Mouse (Mus musculus) gastrocnemius, postnatal 25 days (tissue): ENCODE data around the gene Wdfy3. TPM values are rescaled to one million over a fixed set of nuclear protein-coding genes. Genes with fewer than 3 reads are reported as not detected.

Experiments used
- DNase-seq: peaks from one replicate; pipeline ENCODE4 v3.0.0; 2022
- total RNA-seq, 2 experiments: library from RNA; stranded (reverse); gene quantifications; 1 replicate in 1 of 2; 2 replicates in 1 of 2; pipeline ENCODE4 v1.2.3; 2021

Gene Wdfy3
- total RNA-seq, 2 experiments from 2014 or later, result 19.3 to 20.2 TPM

DNA sequence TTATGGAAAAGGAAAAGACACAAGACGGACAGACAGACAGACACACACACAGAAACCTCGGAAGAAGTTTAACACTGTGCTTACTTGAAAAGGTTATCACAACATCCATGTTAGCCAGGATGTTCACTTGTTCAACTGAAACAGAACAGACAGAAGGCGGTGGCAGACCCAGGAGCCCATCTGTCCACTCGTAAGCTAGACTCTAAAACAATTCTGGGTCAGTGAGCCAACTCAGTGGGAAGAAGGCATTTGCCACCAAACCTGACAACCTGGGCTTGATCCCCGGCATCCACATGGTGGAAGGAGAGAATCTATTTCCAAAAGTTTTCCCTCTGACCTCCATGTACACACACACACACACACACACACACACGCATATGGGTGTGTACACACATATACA, 237.7 kb downstream of the Wdfy3 start:
- DNase-seq, result no peak

DNA sequence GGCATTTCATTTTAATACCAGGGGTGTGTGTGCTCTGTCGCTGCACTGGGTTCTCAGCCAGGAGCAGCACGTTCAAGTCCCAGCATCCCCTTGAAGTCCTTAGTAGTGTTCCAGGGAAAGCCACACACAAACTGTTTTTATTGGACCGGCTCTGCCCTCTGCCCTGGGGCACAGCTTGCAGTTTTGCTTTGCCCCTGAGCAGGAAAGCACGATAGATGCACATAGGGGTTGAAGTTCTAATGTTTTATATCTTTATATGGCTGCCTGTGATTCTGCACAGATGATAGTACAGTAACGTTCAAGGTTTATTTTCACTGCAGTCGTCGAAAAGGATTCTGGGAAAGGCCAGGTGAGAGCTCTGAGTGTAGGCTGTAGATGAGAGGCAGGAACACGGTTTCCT, 239.5 kb downstream of the Wdfy3 start:
- DNase-seq, result no peak

DNA sequence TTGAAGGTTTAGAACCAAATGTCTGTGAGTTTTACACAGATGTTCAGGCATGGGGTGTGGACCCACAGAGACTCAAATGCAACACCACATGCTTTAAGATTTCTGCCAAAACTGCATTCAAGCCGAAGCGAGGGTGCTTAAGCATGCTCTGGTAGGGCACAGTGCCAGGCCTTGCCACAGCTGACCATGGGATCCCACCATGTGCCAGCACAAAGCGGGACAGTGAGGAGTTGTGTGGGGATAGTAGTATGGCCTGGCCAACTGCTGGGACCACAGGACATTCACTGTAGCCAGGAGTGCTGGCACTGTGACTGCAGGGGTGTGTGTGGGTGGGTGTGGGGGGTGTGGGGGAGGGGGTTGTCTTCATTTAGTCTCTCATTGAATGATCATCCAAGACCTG, 240.8 kb downstream of the Wdfy3 start:
- no peak for DNase-seq

DNA sequence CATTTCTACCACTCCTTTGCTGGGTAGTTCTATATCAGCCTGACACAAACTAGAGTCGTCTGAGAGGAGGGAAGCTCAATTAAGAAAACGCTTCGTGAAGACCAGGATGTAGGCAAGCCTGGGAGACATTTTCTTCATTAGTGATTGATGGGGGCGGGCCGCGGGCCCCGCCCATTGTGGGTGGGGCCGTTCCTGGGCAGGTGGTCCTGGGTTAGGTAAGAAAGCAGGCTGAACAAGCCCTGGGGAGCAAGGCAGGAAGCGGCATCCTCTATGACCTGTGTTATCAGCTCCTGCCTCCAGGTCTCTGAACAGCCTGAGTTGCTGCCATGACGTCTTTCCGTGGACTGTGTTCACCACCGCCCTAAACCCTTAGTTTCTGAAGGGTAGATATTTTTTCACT, 242.2 kb downstream of the Wdfy3 start:
- no peak for DNase-seq

DNA sequence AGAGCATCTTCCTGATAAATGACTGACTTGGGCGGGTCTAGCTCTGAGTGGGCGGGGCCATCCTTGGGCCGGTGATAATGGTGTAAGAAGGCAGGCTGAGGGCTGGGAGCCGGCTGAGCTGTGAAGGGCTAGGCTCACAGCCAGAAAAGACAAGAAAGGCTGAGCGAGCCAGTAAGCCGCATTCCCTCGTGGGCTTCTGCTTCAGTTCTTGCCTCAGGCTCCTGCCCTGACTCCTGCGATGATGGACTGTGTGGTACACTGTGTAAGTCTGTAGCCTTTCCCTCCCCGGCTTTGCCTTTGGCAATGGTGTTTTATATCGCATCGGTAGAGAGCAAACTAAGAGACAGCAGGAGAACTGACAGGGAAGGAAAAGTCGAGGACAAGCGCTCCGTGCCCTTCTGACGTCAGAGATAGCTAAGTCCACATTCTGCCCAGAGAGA, 243.2 kb downstream of the Wdfy3 start:
- DNase-seq, result peak; percentile 18

DNA sequence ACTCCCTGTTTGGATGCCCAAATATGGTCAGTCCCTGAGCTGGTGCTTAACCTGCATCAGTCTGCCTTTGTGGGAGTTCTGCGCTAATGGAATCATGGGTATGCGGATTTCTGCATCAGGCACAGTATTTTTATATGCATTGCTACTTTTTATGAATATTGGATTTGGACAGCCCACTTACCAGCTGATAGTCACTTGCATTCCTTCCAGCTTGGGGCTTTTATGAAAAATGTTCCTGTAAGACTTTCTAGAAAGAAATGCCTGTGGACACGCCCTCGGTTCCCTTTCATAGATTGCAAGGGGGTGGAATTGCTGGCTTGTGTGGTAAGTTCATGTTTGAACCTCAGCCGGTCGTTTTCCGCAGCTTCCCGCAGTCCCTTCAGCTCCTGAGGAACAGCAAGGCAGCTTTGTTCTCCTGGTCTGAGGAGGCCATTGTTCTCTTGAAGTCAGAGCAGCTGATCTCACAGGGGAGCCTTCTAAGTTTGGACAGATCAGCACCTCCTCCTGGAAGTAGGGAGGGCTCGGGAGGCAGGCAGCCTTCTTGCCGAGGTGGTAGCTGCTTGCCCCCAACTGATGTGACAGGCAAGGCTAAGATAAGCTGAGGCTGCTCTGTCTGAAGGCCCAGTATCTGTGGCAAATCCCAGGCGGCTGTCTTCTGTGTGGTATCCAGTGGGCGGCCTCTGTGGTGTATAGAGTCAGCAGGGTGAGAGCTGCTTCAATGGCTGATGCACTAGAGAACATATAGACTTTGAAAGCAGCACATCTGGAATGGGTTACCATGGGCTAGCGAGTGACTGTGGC, 244.4 kb downstream of the Wdfy3 start:
- DNase-seq, result no peak

DNA sequence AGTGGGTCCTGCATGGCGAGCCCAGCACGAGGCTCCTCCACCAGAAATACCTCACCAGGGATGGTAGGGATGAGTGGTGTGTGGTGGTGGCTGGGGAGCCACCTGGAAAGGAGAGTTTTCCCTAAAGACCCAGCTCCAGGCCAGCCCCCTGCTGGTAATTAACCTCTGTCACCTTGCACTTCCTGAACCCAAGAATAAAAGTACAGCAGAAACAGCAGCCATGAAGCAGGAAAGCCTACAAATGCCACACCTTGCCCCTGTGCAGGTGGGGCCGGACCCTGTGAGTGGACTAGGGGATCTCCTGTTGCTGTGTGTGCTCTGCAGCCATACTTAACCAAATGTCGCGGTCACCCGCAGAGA, 247.4 kb downstream of the Wdfy3 start:
- DNase-seq, result no peak

DNA sequence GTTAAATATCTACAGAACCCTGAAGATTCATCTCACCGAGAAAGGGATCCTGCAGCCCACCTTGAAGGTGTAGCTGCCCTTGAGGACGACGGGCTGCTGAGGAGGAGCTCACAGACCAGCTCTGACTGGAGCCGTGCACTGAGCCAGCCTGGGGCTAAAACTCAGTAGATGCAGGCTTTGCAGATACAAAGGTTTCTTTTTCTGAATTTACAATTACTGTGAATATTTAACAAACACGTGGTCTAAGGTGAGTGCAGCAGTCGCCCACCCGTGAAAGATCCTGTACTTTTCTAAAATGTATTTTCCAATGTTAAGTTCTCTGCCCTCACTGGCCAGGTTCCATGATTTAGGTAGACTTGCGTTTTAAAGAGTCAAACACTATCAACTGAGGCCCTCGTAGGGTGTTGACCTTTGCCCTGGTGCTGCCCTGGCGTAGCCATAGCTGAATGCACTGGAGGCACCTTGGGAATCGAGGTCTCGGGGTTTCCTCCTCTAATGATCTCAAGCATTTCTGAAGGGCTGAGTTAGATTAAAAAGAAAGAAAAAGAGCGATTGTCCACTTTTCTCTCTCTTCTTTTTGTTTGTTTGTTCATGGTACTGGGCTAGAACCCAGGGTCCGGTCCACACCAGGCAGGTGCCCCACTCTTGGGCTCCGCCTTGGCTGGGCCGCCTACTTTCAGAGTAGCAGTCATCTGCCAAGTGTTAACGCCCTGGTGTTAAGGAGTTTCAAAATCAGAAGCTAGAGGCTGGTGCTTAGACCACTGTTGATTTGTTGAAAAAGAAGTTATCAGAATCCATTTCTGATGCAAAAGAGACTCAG, 248.0 kb downstream of the Wdfy3 start:
- DNase-seq, result no peak

DNA sequence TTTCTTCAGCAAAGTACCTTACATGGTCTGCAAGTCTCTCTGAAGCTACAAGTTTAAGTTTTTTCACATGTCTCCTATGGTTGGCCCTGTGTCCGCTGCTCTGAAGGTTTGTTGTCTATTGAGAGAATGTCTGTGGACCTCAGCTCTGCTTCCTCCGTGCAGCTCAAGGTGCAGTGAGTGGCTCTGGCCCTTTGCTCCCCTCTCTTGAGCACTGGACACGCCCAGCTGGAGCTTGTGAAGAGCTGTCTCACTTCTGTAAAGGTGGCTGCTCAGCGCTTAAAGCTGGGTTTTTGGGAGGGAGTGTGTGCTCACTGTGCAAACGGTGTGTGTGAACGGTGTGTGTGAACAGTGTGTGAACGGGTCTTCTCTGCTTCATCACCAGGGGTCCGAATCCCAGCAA, 248.7 kb downstream of the Wdfy3 start:
- no peak for DNase-seq

DNA sequence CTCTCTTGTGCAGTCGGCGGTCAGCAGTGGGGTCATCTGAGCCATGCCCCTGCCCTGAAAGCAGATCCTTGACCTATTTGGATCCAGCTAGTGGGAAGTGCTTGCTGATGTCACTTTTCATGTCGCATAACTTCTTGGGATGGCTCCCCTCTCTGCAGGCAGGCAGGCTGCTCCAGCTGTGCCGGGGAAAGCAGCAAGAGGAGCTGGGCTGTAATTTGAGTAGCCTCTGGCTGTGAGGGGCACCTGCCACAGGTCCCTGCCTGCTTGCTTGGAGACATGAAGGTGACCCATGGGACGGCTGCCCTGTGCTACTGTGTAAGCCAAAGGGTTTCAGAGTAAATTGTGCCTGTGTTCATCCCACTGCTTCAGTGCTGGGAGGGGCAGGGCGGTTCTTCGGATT, 249.9 kb downstream of the Wdfy3 start:
- peak; percentile 15 for DNase-seq

DNA sequence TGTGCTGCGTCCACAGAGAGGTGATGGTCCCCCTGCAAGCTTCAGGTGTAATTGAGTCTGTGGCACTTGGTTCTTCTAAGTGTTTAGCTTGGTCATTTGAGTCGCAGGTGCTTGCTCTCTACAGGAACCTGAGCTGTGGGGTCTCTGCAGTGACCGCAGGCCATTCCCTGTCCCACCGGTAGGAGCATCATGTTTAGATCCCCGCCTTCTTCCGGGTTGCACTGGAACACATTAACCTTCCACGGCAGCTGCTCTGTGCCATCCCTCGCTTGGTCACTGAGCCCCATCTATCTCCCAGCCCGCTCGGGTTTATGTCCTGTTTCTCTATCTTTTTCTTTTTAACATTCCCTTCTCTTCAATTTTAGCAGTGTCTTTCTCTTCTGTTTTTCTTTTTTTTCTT, 250.5 kb downstream of the Wdfy3 start:
- no peak for DNase-seq

DNA sequence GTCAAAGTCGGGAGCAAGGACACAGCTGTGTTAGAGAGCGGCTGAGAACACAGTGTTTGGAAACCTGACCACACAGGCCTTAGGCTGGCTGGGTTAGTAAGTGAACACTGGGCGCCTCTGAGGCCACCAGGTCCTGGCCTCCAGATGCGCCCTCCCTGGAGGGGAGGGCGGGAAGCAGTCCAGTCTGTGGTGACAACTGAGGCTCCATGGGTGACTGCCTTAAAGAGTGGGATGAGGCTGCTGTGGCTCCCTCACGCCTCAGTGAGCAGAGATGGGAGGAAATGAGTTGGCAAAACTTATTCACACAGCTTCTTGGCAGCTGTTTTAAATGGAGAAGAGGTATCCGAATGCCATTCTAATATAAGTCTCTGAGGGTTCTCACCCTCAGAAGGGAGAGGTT, 252.9 kb downstream of the Wdfy3 start:
- no peak for DNase-seq

DNA sequence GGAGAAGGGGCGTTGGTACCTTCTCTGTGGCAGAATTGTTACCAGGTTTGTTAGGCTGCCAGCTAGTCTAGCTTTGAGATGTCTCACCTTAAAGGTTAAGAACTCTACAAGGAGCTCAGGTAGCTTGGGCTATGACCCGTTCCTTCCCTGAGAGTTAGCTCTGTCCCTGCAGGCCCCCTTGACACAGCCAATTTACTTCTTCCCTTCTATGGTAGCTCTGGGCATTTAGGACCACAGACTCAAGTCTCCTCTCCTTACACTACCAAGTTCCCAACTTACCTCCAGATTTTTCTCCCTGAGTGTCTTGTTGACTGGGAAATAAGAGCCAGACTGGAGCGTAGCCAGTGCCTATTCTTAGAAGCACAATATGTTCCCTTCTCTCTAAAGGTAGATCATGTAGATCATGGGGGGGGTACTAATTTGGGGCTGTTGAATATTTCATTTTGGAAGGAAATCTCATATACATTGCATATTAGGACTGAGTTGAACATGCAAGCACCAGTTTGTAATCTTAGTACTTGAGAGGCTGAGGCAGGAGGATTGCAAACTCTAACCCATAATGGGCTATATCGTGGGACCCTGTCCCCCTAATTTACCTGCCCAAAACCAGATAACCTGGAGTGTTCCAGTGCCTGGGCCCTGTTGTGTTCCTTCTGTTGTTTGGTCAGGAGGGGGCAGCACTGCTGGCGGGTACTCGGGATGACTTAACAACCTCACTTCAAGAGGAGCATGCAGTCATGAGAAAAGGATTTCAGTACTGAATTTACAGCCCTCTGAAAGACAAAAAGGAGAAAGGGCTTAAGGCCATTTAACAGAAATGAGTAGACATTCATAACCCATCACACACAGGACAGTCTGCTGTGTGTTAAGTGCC, 258.2 kb downstream of the Wdfy3 start:
- no peak for DNase-seq

DNA sequence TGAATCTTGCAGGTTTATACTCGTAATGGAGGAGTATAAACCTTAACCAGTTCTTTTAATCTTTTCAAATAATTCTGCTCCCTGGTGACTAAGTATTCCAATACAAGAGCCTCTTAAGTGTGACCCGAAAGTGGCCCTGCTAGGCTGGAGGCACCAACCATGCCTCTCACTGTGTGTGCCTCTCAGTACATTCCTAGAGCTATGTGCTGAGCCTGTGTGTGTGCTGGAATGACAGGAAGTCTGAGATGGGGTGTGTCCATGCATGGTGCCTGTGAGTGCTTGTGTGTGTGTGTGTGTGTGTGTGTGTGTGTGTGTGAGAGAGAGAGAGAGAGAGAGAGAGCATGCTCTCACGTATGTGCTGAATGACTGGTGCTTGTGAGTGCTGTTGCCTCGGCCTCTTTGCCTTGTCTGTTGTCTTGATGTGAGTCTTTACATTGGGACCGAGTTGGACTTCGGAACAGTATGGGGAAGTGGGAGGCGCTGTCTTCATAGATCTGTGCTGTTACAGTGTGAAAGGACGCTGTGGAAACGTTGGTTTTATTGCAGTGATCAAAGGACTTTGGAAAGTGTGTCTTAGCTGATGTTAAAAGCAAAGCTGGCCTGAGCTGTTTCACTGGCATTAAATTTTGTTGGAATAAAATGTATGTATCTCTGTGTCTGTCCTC, 267.2 kb downstream of the Wdfy3 start:
- no peak for DNase-seq

DNA sequence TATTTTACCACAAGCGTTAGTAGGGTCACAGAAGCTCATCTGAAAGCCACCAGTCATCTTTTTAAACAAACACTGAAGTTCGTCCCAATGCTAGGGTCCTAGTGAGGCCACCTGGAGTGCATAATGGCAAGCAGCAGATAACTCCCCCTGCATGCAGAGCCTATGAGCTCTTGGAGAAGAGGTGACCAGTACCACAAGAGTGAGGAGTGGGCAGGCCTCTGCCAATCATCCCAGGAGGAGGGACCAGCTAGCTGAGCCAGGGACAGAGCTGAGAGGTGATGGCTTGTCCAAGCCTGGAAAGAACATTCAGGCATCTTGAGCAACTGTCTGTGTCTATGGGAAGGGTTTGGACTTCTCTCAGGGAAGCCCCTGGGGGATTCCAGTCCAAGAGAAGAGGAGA, 267.8 kb downstream of the Wdfy3 start:
- DNase-seq, result no peak

DNA sequence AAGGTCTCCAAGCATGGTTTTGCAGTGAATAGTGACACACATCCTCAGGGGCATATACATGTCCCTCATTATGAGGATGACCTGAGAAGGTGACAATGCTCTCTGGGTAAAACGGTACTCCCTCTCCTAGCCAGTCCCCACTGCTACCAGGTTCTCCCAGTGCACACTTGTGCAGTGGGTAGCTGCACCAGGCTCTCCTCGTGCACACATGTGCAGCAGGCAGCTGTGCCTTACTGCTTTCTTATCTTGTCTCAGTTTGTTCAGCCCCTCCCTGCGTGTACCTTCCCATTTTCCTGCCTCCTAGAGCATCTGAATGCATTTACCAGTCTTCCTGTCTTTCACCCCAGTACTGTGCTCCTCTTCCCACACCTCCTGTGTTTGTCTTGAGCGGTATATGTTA, 277.1 kb downstream of the Wdfy3 start:
- DNase-seq, result no peak

DNA sequence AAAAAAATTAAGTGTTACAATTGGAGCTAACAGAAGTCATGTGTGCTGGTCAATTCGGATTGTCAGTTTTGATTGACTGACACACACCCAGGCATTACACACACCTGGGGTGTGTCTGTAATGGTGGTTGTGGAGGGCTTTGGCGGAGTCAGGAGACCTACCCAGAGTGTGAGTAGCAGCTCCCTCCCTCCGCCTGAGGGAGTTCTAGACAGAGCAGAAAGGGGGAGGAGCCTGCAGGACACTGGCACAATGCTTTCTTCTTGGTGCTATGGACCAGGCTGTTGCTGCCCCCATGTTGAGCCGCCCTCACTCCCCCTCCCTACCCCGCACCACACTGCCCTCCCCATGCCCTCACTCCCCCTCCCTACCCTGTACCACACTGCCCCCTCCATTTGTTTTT, 279.2 kb downstream of the Wdfy3 start:
- DNase-seq, result no peak

DNA sequence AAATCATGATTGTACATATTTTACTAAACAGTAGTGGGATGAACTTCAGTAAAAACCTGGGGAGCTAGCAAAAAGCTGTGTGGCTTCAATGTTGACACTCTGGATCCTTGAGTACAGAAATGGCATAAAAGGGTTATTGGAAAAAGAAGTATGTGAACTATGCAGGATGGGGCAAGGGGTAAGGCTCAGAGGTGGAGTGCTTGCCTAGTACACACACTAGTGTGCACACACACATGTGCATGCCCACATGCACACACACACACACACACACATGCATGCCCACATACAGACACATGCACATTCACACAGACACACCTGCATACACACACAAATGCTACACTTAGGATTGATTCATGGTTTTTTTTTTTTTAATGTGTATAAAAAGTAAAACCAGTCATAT, 280.0 kb downstream of the Wdfy3 start:
- DNase-seq, result no peak

DNA sequence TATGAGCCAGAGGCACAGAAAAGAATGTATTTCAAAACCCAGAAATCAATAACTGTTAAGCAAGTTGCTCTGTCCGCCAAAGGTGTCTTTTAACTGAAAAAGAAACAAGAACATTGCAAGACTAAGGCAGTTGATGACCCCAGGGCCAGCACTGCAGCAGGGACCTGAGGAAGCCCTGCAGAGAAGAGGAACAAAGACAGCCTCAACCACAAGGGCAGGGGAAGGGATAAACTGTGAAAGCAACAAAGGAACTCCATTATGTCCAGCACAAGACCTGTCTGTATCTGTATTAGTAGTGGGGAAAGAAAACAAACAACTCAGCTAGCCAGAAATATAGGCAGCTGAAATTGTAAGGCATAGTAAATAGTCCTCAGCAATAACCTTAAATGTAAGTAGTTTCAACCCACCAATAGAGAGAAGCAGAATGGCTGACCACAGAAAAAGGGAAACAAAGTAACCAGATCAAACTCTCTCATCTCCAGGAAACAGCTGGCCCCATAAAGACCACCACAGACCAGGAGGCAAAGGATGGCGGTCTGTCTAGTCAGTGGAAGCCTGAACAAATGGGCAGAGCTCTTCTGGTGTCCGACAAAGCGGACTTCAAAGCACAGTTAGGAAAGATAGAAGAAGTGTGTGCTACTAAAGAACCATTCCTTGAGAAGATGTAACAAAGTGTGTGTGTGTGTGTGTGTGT, 283.7 kb downstream of the Wdfy3 start:
- no peak for DNase-seq

DNA sequence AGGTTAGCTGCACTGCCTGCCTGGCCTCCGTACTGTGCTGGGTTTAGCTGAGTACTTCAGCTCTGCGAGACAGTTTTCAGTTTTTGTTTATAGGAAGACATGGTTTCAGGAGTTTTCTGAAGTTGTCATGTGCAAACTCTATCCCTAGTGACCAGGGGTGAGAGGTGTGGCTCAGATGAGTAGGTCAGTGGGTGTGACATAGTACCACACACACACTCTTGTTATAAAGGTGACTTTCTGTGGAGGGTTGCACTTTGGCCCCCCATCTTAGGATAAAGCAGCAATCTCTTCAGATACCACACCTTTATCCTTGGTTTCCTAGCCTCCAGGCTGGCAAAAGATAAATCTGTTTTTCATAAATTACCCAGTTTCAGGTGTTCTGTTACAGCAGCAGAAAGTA, 284.9 kb downstream of the Wdfy3 start:
- DNase-seq, result no peak

DNA sequence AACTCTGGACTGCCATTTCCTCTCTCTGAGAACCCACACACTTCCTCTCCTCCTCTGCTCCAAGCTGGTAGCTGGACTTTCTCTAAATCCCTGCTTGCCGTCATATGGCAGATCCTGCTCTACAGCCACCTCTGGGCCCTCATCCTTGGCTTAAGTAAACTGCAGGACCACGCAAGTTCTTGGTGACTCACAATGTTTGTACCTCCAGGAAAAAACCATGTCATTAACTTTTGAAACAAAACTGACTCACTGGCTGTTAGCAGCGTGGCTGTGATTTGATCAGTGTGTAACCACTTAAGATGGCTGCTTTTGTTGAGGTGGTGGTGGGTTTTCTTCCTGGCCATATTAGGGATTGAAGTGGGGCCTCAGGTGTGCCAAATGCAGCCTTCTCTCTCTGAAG, 285.4 kb downstream of the Wdfy3 start:
- no peak for DNase-seq
